Mouse (Mus musculus): ENCODE measurements around the gene Plekhg2.

Gene Plekhg2

GRCm38 (mm10) chr7:28335471-28335870, 36.9 kb downstream of the Plekhg2 start:
- no peak for DNase-seq (ENCODE audit: low spot score in 2 of 2)

GRCm38 (mm10) chr7:28334534-28334933, 37.9 kb downstream of the Plekhg2 start:
- no peak for DNase-seq (ENCODE audit: low spot score in 2 of 2)

GRCm38 (mm10) chr7:28328260-28328659, 44.1 kb downstream of the Plekhg2 start:
- DNase-seq (ENCODE audit: low spot score in 2 of 2): no peak

GRCm38 (mm10) chr7:28326457-28326856, 45.9 kb downstream of the Plekhg2 start:
- no peak for DNase-seq (ENCODE audit: low spot score in 2 of 2)

GRCm38 (mm10) chr7:28325293-28325692, 47.1 kb downstream of the Plekhg2 start:
- DNase-seq (ENCODE audit: low spot score in 2 of 2): no peak

- no peak for DNase-seq (ENCODE audit: low spot score in 2 of 2)
These were observed 50.3 kb downstream of the Plekhg2 start for GRCm38 (mm10) chr7:28321974-28322720.

- DNase-seq (ENCODE audit: low spot score in 2 of 2): no peak
These were observed 53.7 kb downstream of the Plekhg2 start for GRCm38 (mm10) chr7:28318714-28319113.

- no peak for DNase-seq (ENCODE audit: low spot score in 2 of 2)
These were observed 54.4 kb downstream of the Plekhg2 start for GRCm38 (mm10) chr7:28318036-28318435.

- DNase-seq (ENCODE audit: low spot score in 2 of 2): peak; percentile 98 to 99
These were observed 60.4 kb downstream of the Plekhg2 start, which contains the start of gene Timm50 for GRCm38 (mm10) chr7:28311926-28312543. TSS of gene Timm50 (minus strand) at chr7:28312072.

- DNase-seq (ENCODE audit: low spot score in 2 of 2): no peak
These were observed 61.1 kb downstream of the Plekhg2 start for GRCm38 (mm10) chr7:28311151-28311925.

GRCm38 (mm10) chr7:28309737-28310136, 62.7 kb downstream of the Plekhg2 start:
- peak in 1 of 2 experiments; percentile 30 for DNase-seq (ENCODE audit: low spot score in 2 of 2)

Data from cerebellum, postnatal 4 days (tissue).